Mouse (Mus musculus): Measurements from ENCODE around the gene Gpat3. TPM values are rescaled to one million over a fixed set of nuclear protein-coding genes. Genes with fewer than 3 reads are reported as not detected.

Gpat3 gene
- polyA plus RNA-seq, 1 experiment from 2014 or later, result 3.7 TPM

DNA sequence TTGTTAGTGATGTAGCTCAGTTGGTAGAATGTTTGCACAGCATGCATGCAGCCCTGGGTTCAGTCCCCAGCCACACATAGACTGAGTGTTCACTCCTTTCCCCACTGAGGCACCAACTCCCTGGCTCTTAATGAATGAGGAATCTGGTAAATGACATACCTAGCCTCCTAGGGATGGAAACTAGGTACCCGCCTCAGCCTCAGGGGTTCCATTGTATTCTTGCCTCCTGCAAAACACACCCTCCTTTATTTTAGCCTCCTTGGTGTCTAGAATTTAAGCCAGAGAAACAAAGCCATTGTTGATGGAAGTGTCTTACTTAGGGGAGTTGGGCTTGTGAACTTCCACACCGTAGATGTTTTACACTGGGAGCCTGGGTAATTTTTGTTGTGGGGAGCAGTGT is 17.6 kb downstream of the Gpat3 start:
- Histone ChIP-seq H3K9me3 (no peaks in the 10 kb centered on the region), H3K27ac (no peak overlapping the region), H3K27me3 (replicated peaks) (no peaks in the 10 kb centered on the region), H3K36me3 (no peaks in the 10 kb centered on the region), H3K4me1 (no peaks in the 10 kb centered on the region), H3K4me2 (no peak overlapping the region), H3K4me3 (replicated peaks) (no peak overlapping the region), H3K9ac (no peak overlapping the region)
- WGBS, result 85% methylated on average over 2 of the region's 2 CpGs
- ATAC-seq (ENCODE audit: insufficient read depth, low FRiP score, low read depth), result no peak

DNA sequence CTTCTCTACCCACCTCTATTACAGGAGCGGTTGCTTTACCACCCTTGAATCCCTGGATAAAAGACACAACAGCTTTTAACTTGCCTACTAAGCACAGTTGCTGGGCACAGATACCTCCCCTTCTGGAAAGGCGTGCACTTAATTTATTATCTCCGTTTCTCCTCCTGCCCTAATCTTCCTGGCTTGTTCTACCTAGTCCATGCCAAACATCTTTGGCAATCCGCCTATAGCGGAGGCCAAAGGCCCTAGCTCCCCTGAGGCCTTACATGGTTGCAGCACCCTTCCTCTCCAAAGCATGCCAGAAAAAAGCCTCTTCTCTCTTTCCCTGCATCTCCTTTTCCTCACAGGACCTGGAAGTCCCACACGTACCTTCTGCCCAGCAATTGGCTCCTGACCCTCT is 18.9 kb downstream of the Gpat3 start:
- no peaks in the 10 kb centered on the region for H3K4me1 ChIP-seq
- no peak overlapping the region for H3K4me2 ChIP-seq
- H3K4me3 ChIP-seq (replicated peaks), result no peak overlapping the region
- H3K27me3 ChIP-seq (replicated peaks), result no peaks in the 10 kb centered on the region
- H3K27ac ChIP-seq, result no peak overlapping the region
- ATAC-seq (ENCODE audit: insufficient read depth, low FRiP score, low read depth), result no peak
- no peaks in the 10 kb centered on the region for H3K36me3 ChIP-seq
- WGBS, result 76% methylated on average over 6 of the region's 6 CpGs
- no peak overlapping the region for H3K9ac ChIP-seq
- no peaks in the 10 kb centered on the region for H3K9me3 ChIP-seq

DNA sequence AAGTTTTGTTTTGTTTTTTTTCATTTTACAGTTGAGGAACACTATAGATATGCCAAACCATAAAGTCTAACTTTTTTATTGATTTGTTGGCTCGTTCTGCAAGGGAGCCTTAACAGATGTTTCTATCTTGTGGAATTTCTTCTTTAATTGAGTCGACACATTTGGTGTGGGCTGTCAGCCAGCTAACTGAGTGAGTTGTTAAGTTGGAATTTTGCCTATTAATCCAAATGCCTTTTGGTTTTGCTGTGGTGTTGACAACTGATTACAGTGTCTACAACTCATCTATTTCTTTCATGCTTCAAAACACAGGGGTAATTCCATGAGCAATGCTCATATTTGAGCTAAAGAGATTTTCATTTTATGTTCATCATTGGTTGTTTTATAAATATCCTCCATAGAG is 20.7 kb downstream of the Gpat3 start:
- H3K9ac ChIP-seq, result no peak overlapping the region
- H3K4me2 ChIP-seq, result no peak overlapping the region
- no peak overlapping the region for H3K27ac ChIP-seq
- WGBS, result 31% methylated on average over 2 of the region's 2 CpGs
- no peak for ATAC-seq (ENCODE audit: insufficient read depth, low FRiP score, low read depth)
- no peaks in the 10 kb centered on the region for H3K36me3 ChIP-seq
- H3K4me1 ChIP-seq, result no peaks in the 10 kb centered on the region
- no peak overlapping the region for H3K4me3 ChIP-seq (replicated peaks)
- H3K27me3 ChIP-seq (replicated peaks), result no peaks in the 10 kb centered on the region
- no peaks in the 10 kb centered on the region for H3K9me3 ChIP-seq

DNA sequence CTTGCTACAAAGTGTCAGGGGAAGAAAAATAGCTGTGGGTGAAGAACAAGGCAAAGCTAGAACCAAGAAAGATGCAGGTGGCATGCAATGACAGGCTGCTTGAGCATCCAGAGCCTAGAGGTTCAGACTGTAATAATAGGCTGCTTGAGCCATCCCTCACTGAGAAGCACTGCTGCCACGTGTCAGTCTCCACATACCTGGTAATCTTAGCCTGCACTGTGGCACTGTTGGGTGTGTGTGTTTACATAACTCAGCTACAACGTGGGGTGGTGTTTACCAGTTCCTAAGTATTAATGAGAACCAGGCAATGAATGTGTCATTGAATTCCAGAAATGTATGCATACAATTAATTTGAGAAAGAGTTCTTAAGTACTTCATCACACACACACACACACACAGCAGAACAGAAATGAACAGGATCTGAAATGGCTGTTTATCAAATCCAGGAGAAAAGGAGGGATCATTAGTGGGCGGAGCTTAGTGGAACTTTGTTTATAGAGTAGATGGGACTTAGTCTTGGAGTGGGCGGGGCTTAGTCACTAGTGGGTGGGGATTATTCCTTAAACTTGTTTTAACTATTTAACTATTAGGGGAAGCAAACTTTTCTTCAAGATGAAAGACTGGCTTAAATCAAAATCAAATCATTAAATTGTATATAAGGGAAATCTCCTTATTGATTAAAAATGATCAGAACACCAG is 23.8 kb downstream of the Gpat3 start:
- H3K4me3 ChIP-seq (replicated peaks), result no peak overlapping the region
- H3K9ac ChIP-seq, result no peak overlapping the region
- H3K4me1 ChIP-seq, result no peaks in the 10 kb centered on the region
- no peaks in the 10 kb centered on the region for H3K27me3 ChIP-seq (replicated peaks)
- H3K4me2 ChIP-seq, result no peak overlapping the region
- ATAC-seq (ENCODE audit: insufficient read depth, low FRiP score, low read depth), result no peak
- H3K9me3 ChIP-seq, result no peaks in the 10 kb centered on the region
- H3K36me3 ChIP-seq, result no peaks in the 10 kb centered on the region
- H3K27ac ChIP-seq, result no peak overlapping the region
- 51% methylated on average over 4 of the region's 4 CpGs for WGBS

DNA sequence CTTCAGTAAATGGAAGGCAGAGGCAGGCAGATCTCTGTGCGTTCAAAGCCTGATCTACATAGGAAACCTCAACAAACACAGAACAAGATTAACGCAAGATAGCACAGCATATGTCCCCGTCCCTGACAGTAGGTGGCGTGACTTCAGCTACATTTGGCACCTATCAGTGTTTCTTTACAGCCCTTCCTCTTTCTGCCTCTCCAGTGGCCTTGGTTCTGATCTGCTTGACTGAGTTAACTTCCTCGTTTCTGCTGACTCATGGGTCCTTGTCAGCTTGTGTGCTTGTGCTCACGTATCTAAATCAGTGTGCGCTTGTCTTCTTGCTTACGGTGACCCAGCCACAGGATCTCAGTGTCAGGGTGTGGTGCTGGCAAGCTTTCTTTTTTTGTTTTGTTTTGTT is 26.5 kb downstream of the Gpat3 start:
- ATAC-seq (ENCODE audit: insufficient read depth, low FRiP score, low read depth), result no peak
- Histone ChIP-seq H3K36me3 (no peaks in the 10 kb centered on the region), H3K4me2 (no peak overlapping the region), H3K27ac (no peak overlapping the region), H3K9me3 (no peaks in the 10 kb centered on the region), H3K27me3 (replicated peaks) (no peaks in the 10 kb centered on the region), H3K4me3 (replicated peaks) (no peak overlapping the region), H3K4me1 (0 out of 2 replicates have a peak, but pooled peaks cover 5% of the 10 kb centered on the region), H3K9ac (no peak overlapping the region)
- 81% methylated on average over 8 of the region's 8 CpGs for WGBS

DNA sequence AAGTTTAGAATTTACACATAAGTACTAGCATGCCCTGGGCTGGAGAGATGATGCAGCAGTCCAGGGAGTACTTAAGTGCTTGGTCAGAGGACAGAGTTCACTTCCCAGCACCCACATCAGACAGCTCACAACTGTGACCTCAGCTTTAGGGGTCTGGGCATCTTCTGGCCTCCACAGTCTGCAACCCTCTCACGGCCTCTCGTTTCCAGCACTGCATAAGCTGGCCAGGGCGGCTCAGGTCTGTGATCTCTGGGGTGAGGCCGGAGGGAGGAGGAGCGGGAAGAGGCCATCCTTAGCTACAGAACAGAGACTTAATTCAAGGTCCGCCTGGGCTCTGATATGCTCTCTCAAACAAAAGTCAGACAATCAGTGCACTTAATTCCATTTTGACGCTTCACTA is 29.2 kb downstream of the Gpat3 start:
- WGBS, result 68% methylated on average over 7 of the region's 7 CpGs
- 0 out of 2 replicates have a peak, but pooled peaks cover 5% of the 10 kb centered on the region for H3K4me1 ChIP-seq
- H3K9me3 ChIP-seq, result no peaks in the 10 kb centered on the region
- ATAC-seq (ENCODE audit: insufficient read depth, low FRiP score, low read depth), result no peak
- H3K27me3 ChIP-seq (replicated peaks), result no peaks in the 10 kb centered on the region
- H3K36me3 ChIP-seq, result no peaks in the 10 kb centered on the region
- no peak overlapping the region for H3K4me2 ChIP-seq
- no peak overlapping the region for H3K4me3 ChIP-seq (replicated peaks)
- no peak overlapping the region for H3K9ac ChIP-seq
- no peak overlapping the region for H3K27ac ChIP-seq

DNA sequence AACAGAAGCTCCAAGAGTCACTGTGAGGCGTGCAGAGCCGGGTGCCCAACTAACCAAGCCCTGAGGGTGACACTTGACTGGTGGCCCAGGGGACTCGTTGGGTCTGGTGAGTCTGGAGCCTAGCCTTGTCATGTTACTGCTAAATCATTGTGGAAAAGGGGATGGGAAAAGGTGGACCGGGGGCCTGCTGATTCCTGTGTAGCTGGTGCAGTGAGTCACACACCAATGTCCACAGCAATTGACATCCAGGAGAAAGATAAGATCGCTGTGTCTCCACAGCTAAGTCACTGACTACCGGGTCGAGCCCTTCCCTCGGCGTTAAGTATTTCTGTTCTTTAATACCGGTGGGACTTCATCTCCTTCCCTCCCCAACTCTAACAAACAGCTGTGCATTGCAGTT is 29.7 kb downstream of the Gpat3 start:
- H3K4me2 ChIP-seq, result no peak overlapping the region
- H3K27me3 ChIP-seq (replicated peaks), result no peaks in the 10 kb centered on the region
- no peak overlapping the region for H3K9ac ChIP-seq
- no peak overlapping the region for H3K27ac ChIP-seq
- no peaks in the 10 kb centered on the region for H3K9me3 ChIP-seq
- ATAC-seq (ENCODE audit: insufficient read depth, low FRiP score, low read depth), result no peak
- H3K36me3 ChIP-seq, result no peaks in the 10 kb centered on the region
- H3K4me3 ChIP-seq (replicated peaks), result no peak overlapping the region
- 0 out of 2 replicates have a peak, but pooled peaks cover 5% of the 10 kb centered on the region for H3K4me1 ChIP-seq
- 62% methylated on average over 10 of the region's 10 CpGs for WGBS

DNA sequence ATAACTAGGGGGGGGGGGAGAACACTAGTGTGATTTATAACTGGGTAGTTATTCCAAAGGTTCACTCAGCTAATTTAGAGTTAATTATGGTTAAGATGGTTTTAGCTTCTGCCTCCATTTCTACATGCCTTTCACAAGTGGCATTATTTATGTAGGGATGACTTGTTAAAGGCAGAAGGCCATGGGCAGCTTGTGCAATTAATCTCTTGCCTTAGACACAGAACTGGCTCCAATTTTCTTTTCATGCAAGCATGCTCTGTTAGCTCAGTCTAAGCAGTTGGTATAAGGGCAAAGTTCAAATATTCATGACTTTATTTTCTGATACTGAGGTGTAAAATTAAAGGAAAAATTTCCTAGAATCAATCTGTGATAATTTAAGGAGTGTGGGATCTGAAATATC is 31.5 kb downstream of the Gpat3 start:
- no peak for ATAC-seq (ENCODE audit: insufficient read depth, low FRiP score, low read depth)
- Histone ChIP-seq H3K9me3 (no peaks in the 10 kb centered on the region), H3K4me3 (replicated peaks) (no peak overlapping the region), H3K27ac (no peak overlapping the region), H3K4me2 (no peak overlapping the region), H3K36me3 (no peaks in the 10 kb centered on the region), H3K27me3 (replicated peaks) (no peaks in the 10 kb centered on the region), H3K4me1 (0 out of 2 replicates have a peak, but pooled peaks cover 5% of the 10 kb centered on the region), H3K9ac (no peak overlapping the region)

DNA sequence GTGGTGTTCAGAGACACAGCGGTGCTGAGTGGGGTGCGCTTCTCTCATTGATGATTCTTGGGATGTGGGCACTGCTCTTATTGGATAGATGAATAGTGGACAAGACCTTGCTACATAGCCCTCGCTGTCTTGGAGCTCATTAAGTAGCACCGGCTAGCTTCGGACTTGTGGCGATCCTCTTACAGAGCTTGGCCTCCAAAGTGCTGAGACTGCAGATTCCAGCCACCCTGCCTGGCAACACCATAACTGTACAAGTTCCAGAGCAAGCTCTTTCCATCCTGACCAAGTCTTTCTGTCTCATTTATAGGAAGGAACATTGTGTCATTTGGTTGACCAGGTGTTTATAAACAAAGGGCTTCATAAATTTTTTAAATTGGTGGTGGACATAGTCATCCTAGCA is 39.7 kb downstream of the Gpat3 start:
- H3K27me3 ChIP-seq (replicated peaks), result no peaks in the 10 kb centered on the region
- no peaks in the 10 kb centered on the region for H3K9me3 ChIP-seq
- no peaks in the 10 kb centered on the region for H3K4me1 ChIP-seq
- H3K4me3 ChIP-seq (replicated peaks), result no peak overlapping the region
- no peak overlapping the region for H3K4me2 ChIP-seq
- H3K27ac ChIP-seq, result no peak overlapping the region
- WGBS, result 86% methylated on average over 6 of the region's 6 CpGs
- ATAC-seq (ENCODE audit: insufficient read depth, low FRiP score, low read depth), result no peak
- H3K36me3 ChIP-seq, result no peaks in the 10 kb centered on the region
- H3K9ac ChIP-seq, result no peak overlapping the region

DNA sequence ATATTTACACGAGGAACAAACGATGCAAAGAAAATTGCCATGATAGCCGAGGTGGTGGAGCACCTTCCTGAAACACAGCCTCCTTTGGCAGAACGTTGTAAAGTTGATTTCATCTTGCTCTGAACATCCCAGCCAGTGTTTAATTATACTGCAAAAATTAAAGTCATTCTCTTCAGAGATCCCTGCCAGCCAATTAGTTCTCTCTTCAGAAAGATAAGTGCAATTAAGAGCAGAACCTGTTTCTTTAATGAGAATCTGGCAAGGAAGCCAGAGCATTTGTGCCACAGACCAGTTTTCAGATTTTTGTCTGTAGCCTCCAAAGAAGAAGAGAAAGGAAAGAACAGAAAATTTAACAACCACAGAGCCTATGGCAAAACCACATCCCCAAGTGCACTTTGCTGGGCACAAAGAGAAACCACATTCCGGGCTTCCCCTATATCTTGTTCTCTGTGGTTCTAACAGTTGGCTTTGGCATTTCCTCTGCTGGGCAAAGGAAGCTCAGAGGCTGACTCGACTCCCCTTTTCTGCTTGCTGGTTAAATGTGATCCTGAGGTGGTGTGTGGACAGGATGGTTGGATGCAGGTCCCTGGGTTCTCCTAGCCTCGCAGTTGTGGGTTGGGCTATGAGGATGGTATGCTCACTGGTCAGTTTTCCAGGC is 40.9 kb downstream of the Gpat3 start:
- Histone ChIP-seq H3K27me3 (replicated peaks) (no peaks in the 10 kb centered on the region), H3K36me3 (no peaks in the 10 kb centered on the region), H3K9ac (no peak overlapping the region), H3K4me1 (no peaks in the 10 kb centered on the region), H3K4me2 (no peak overlapping the region), H3K27ac (no peak overlapping the region), H3K9me3 (no peaks in the 10 kb centered on the region), H3K4me3 (replicated peaks) (no peak overlapping the region)
- no peak for ATAC-seq (ENCODE audit: insufficient read depth, low FRiP score, low read depth)
- 80% methylated on average over 7 of the region's 7 CpGs for WGBS

DNA sequence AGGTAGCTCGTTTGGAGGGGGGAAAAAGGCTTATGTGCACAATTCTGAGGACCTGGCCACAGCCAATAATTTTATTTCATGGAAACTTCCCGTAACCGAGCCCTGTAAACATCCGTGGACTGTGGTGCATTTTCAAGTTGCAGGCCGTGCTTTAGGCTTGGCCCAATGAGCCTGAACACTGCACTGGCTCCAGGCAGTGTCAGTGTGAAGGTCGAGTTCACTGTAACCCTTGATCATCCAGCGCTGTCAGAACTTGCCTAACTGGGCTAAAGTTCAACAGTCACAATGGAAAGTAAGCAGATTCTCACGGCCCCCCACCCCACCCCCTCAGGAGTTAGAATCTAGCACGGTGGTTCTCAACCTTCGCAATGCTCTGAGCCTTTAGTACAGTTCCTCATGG is 50.7 kb downstream of the Gpat3 start:
- no peak overlapping the region for H3K4me2 ChIP-seq
- H3K4me3 ChIP-seq (replicated peaks), result no peak overlapping the region
- H3K27me3 ChIP-seq (replicated peaks), result no peaks in the 10 kb centered on the region
- ATAC-seq (ENCODE audit: insufficient read depth, low FRiP score, low read depth), result no peak
- no peak overlapping the region for H3K27ac ChIP-seq
- H3K4me1 ChIP-seq, result no peaks in the 10 kb centered on the region
- no peaks in the 10 kb centered on the region for H3K36me3 ChIP-seq
- no peak overlapping the region for H3K9ac ChIP-seq
- no peaks in the 10 kb centered on the region for H3K9me3 ChIP-seq
- WGBS, result 68% methylated on average over 10 of the region's 10 CpGs

DNA sequence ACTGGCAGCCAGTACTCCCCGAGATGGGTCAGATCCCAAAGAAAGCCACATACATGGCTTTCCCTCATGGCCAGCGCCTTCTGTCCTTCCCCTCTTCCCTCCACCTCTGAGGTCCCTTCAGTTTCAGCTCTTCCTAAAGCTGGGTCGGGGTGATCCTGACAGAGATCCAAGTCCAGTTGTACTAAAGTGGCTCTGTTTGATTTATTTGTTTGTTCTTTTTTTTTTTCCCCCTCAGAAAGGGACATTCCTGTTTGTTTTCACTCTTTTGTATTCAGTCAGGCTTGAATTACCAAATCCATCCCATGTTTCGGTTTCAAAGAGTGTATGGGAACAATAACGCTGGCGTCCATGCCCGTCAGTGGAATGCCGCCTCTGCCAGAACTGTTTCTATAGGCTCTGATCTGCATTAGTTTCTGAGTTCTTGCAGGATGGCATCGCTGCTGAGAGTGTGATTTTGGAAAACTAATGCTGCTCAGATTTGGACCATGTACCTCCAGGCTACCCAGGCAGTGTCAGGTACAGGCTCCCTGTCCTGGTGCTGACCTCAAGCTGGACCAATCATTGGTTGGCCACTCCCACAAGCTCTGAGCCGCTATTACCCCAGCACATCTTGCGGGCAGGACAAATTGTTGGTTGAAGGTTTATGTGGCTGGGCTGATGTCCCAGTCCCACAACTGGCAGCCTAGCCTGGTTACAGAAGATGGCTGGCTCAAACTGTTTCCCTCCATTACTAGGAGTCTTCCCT is 54.4 kb downstream of the Gpat3 start:
- H3K27me3 ChIP-seq (replicated peaks), result no peaks in the 10 kb centered on the region
- H3K4me1 ChIP-seq, result no peaks in the 10 kb centered on the region
- H3K36me3 ChIP-seq, result no peaks in the 10 kb centered on the region
- H3K9ac ChIP-seq, result no peak overlapping the region
- no peak overlapping the region for H3K4me3 ChIP-seq (replicated peaks)
- H3K27ac ChIP-seq, result no peak overlapping the region
- H3K4me2 ChIP-seq, result no peak overlapping the region
- ATAC-seq (ENCODE audit: insufficient read depth, low FRiP score, low read depth), result no peak
- 73% methylated on average over 11 of the region's 11 CpGs for WGBS
- no peaks in the 10 kb centered on the region for H3K9me3 ChIP-seq
